Mouse (Mus musculus) midbrain, embryonic 15.5 days (tissue): ENCODE measurements at regions not wholly inside any gene's neighbourhood (a gene's known extent, or its start where the extent isn't known, plus 50 kb on each side); places are given as distances from the start of the nearest gene placed in this dataset.

Source experiments
- ATAC-seq: fragments of 200-750 bp; cut with Nextera tagmentation; replicated peaks from 2 replicates; pipeline ENCODE4 v1.8.0; 2017; ENCODE audit warnings: moderate TSS enrichment
- H3K27ac ChIP-seq: fragments of 300-500 bp; sonication (generic); 2 replicates; pipeline ENCODE4 v1.5.1; 2015; ENCODE audit warnings: mild to moderate bottlenecking, inconsistent platforms
- H3K27me3 ChIP-seq: fragments of 300-500 bp; sonication (generic); replicated peaks from 2 replicates; pipeline ENCODE4 v1.6.1; 2015; ENCODE audit warnings: inconsistent platforms
- H3K36me3 ChIP-seq: fragments of 300-500 bp; sonication (generic); replicated peaks from 2 replicates; pipeline ENCODE4 v1.6.1; 2015; ENCODE audit warnings: inconsistent platforms
- H3K4me1 ChIP-seq: fragments of 300-500 bp; sonication (generic); 2 replicates; pipeline ENCODE4 v1.6.1; 2015; ENCODE audit warnings: inconsistent platforms
- H3K4me2 ChIP-seq: fragments of 300-500 bp; sonication (generic); 2 replicates; pipeline ENCODE4 v1.6.1; 2015; ENCODE audit warnings: inconsistent platforms, mild to moderate bottlenecking, moderate library complexity
- H3K4me3 ChIP-seq: fragments of 300-500 bp; sonication (generic); 2 replicates; pipeline ENCODE4 v1.5.1; 2015; ENCODE audit warnings: mild to moderate bottlenecking, inconsistent platforms
- H3K9ac ChIP-seq: fragments of 300-500 bp; sonication (generic); 2 replicates; pipeline ENCODE4 v1.6.1; 2015; ENCODE audit warnings: mild to moderate bottlenecking, inconsistent platforms
- H3K9me3 ChIP-seq: fragments of 300-500 bp; sonication (generic); 2 replicates; pipeline ENCODE4 v1.6.1; 2016; ENCODE audit warnings: inconsistent platforms
- WGBS: fragments of 180-500 bp; shearing (Covaris S2); methylation state at CpG from one replicate; pipeline ENCODE4 v1.1.7; 2015; ENCODE audit warnings: mixed read lengths; 5-methylcytosine and 5-hydroxymethylcytosine counted together

- Histone ChIP-seq H3K27ac (no peak overlapping the region), H3K9me3 (no peaks in the 10 kb centered on the region), H3K9ac (no peak overlapping the region), H3K4me1 (no peaks in the 10 kb centered on the region), H3K4me3 (no peak overlapping the region), H3K4me2 (no peak overlapping the region), H3K36me3 (no peaks in the 10 kb centered on the region), H3K27me3 (no peaks in the 10 kb centered on the region)
- ATAC-seq, result no peak
- 67% methylated on average over 4 of the region's 4 CpGs for WGBS
These were observed 55.8 kb downstream of the Mid1ip1 start for GRCm38 (mm10) chrX:10770575-10770974.

- Histone ChIP-seq H3K4me3 (no peak overlapping the region), H3K9ac (no peak overlapping the region), H3K9me3 (no peaks in the 10 kb centered on the region), H3K27ac (no peak overlapping the region), H3K4me1 (no peaks in the 10 kb centered on the region), H3K36me3 (no peaks in the 10 kb centered on the region), H3K4me2 (no peak overlapping the region), H3K27me3 (no peaks in the 10 kb centered on the region)
- ATAC-seq, result no peak
- WGBS, result 57% methylated on average over 8 of the region's 8 CpGs
These were observed 61.1 kb downstream of the Mid1ip1 start for GRCm38 (mm10) chrX:10775714-10776515.

GRCm38 (mm10) chrX:10776516-10776818 lies 61.7 kb downstream of the Mid1ip1 start:
- H3K27ac ChIP-seq, result no peak overlapping the region
- H3K36me3 ChIP-seq, result no peaks in the 10 kb centered on the region
- ATAC-seq, result no peak
- no peak overlapping the region for H3K4me2 ChIP-seq
- 46% methylated on average over 7 of the region's 7 CpGs for WGBS
- no peak overlapping the region for H3K9ac ChIP-seq
- no peaks in the 10 kb centered on the region for H3K4me1 ChIP-seq
- no peaks in the 10 kb centered on the region for H3K27me3 ChIP-seq
- no peaks in the 10 kb centered on the region for H3K9me3 ChIP-seq
- H3K4me3 ChIP-seq, result no peak overlapping the region

- Histone ChIP-seq H3K9me3 (no peaks in the 10 kb centered on the region), H3K4me2 (no peak overlapping the region), H3K36me3 (no peaks in the 10 kb centered on the region), H3K4me3 (no peak overlapping the region), H3K27me3 (no peaks in the 10 kb centered on the region), H3K4me1 (no peaks in the 10 kb centered on the region), H3K9ac (no peak overlapping the region), H3K27ac (no peak overlapping the region)
- no peak for ATAC-seq
- 87% methylated on average over 2 of the region's 2 CpGs for WGBS
These were observed 63.2 kb downstream of the Mid1ip1 start for GRCm38 (mm10) chrX:10778014-10778413.

GRCm38 (mm10) chrX:10786359-10786758 lies 71.5 kb downstream of the Mid1ip1 start:
- 83% methylated on average over 3 of the region's 3 CpGs for WGBS
- Histone ChIP-seq H3K9ac (no peak overlapping the region), H3K36me3 (no peaks in the 10 kb centered on the region), H3K27ac (no peak overlapping the region), H3K9me3 (no peaks in the 10 kb centered on the region), H3K4me2 (no peak overlapping the region), H3K27me3 (no peaks in the 10 kb centered on the region), H3K4me1 (no peaks in the 10 kb centered on the region), H3K4me3 (no peak overlapping the region)
- no peak for ATAC-seq

GRCm38 (mm10) chrX:10787057-10787456 lies 72.2 kb downstream of the Mid1ip1 start:
- Histone ChIP-seq H3K27me3 (no peaks in the 10 kb centered on the region), H3K4me3 (no peak overlapping the region), H3K9ac (no peak overlapping the region), H3K36me3 (no peaks in the 10 kb centered on the region), H3K4me2 (no peak overlapping the region), H3K27ac (no peak overlapping the region), H3K4me1 (no peaks in the 10 kb centered on the region), H3K9me3 (no peaks in the 10 kb centered on the region)
- 90% methylated on average over 2 of the region's 2 CpGs for WGBS
- ATAC-seq, result no peak

- no peak overlapping the region for H3K27ac ChIP-seq
These were observed 105.6 kb downstream of the Mid1ip1 start for GRCm38 (mm10) chrX:10820313-10820920.

GRCm38 (mm10) chrX:10833681-10834080 lies 118.9 kb downstream of the Mid1ip1 start:
- H3K36me3 ChIP-seq, result no peaks in the 10 kb centered on the region
- 71% methylated on average over 1 of the region's 1 CpGs for WGBS
- ATAC-seq, result no peak

More at GRCm38 (mm10) chrX:10820313-10820920, 105.6 kb downstream of the Mid1ip1 start:
- Histone ChIP-seq H3K4me3 (no peak overlapping the region), H3K4me1 (no peaks in the 10 kb centered on the region), H3K27me3 (no peaks in the 10 kb centered on the region), H3K4me2 (no peak overlapping the region), H3K9me3 (no peaks in the 10 kb centered on the region), H3K36me3 (no peaks in the 10 kb centered on the region), H3K9ac (no peak overlapping the region)
- 43% methylated on average over 7 of the region's 7 CpGs for WGBS
- no peak for ATAC-seq

GRCm38 (mm10) chrX:10857089-10857488 lies 142.3 kb downstream of the Mid1ip1 start:
- no peaks in the 10 kb centered on the region for H3K9me3 ChIP-seq
- no peak overlapping the region for H3K4me3 ChIP-seq
- H3K36me3 ChIP-seq, result no peaks in the 10 kb centered on the region
- WGBS, result 68% methylated on average over 6 of the region's 6 CpGs
- no peaks in the 10 kb centered on the region for H3K4me1 ChIP-seq
- ATAC-seq, result no peak
- no peak overlapping the region for H3K9ac ChIP-seq
- H3K27ac ChIP-seq, result no peak overlapping the region
- H3K4me2 ChIP-seq, result no peak overlapping the region
- no peaks in the 10 kb centered on the region for H3K27me3 ChIP-seq

More at GRCm38 (mm10) chrX:10833681-10834080, 118.9 kb downstream of the Mid1ip1 start:
- no peak overlapping the region for H3K4me3 ChIP-seq
- H3K4me2 ChIP-seq, result no peak overlapping the region
- no peak overlapping the region for H3K27ac ChIP-seq
- H3K27me3 ChIP-seq, result no peaks in the 10 kb centered on the region
- H3K9me3 ChIP-seq, result no peaks in the 10 kb centered on the region
- H3K4me1 ChIP-seq, result no peaks in the 10 kb centered on the region
- no peak overlapping the region for H3K9ac ChIP-seq

GRCm38 (mm10) chrX:10857668-10858067 lies 142.9 kb downstream of the Mid1ip1 start:
- no peaks in the 10 kb centered on the region for H3K9me3 ChIP-seq
- H3K4me2 ChIP-seq, result no peak overlapping the region
- no peak overlapping the region for H3K27ac ChIP-seq
- WGBS, result 54% methylated on average over 3 of the region's 3 CpGs
- no peak overlapping the region for H3K9ac ChIP-seq
- no peak for ATAC-seq
- H3K4me3 ChIP-seq, result no peak overlapping the region
- H3K4me1 ChIP-seq, result no peaks in the 10 kb centered on the region
- no peaks in the 10 kb centered on the region for H3K36me3 ChIP-seq
- no peaks in the 10 kb centered on the region for H3K27me3 ChIP-seq

GRCm38 (mm10) chrX:10871613-10872012 lies 156.8 kb downstream of the Mid1ip1 start:
- H3K4me3 ChIP-seq, result no peak overlapping the region
- H3K27me3 ChIP-seq, result no peaks in the 10 kb centered on the region
- no peak for ATAC-seq
- H3K4me2 ChIP-seq, result no peak overlapping the region
- H3K9me3 ChIP-seq, result no peaks in the 10 kb centered on the region
- 85% methylated on average over 4 of the region's 4 CpGs for WGBS
- no peak overlapping the region for H3K27ac ChIP-seq
- H3K9ac ChIP-seq, result no peak overlapping the region
- no peaks in the 10 kb centered on the region for H3K4me1 ChIP-seq
- H3K36me3 ChIP-seq, result no peaks in the 10 kb centered on the region

- ATAC-seq, result no peak
- Histone ChIP-seq H3K27ac (no peak overlapping the region), H3K9ac (no peak overlapping the region), H3K4me3 (no peak overlapping the region), H3K4me2 (no peak overlapping the region), H3K4me1 (no peaks in the 10 kb centered on the region), H3K27me3 (no peaks in the 10 kb centered on the region), H3K9me3 (no peaks in the 10 kb centered on the region), H3K36me3 (no peaks in the 10 kb centered on the region)
- WGBS, result 85% methylated on average over 5 of the region's 5 CpGs
These were observed 163.0 kb downstream of the Mid1ip1 start for GRCm38 (mm10) chrX:10877856-10878255.

GRCm38 (mm10) chrX:10878922-10879321 lies 164.1 kb downstream of the Mid1ip1 start:
- H3K4me3 ChIP-seq, result no peak overlapping the region
- 85% methylated on average over 5 of the region's 5 CpGs for WGBS
- no peak for ATAC-seq
- no peak overlapping the region for H3K27ac ChIP-seq
- H3K4me2 ChIP-seq, result no peak overlapping the region
- H3K9me3 ChIP-seq, result no peaks in the 10 kb centered on the region
- no peak overlapping the region for H3K9ac ChIP-seq
- H3K36me3 ChIP-seq, result no peaks in the 10 kb centered on the region
- no peaks in the 10 kb centered on the region for H3K27me3 ChIP-seq
- 0 out of 2 replicates have a peak, but pooled peaks cover 5% of the 10 kb centered on the region for H3K4me1 ChIP-seq
